Mouse (Mus musculus) Patski (cell line): ENCODE measurements around the gene Gpr137. TPM values are rescaled to one million over a fixed set of nuclear protein-coding genes. Genes with fewer than 3 reads are reported as not detected.
A peak's percentile ranks its signal among the peaks of the same experiment; 100 is the strongest.
"Not testable (repeated sequence)": the region's sequence is repeated elsewhere in the genome, so short reads cannot be mapped to it uniquely, and the experiment has no call there.

Source experiments
- ATAC-seq: fragments of 100-300 bp; one replicate; pipeline ENCODE4 v1.8.0; 2021
- CTCF ChIA-PET: fragments of 350-600 bp; sonication (Branson Sonifier 250); formaldehyde crosslinking; loops from one replicate; lab custom pipeline; 2022; ENCODE audit warnings: inconsistent platforms; lab: Charles Lee
- POLR2A ChIA-PET: fragments of 350-600 bp; sonication (Branson Sonifier 250); formaldehyde crosslinking; loops from one replicate; lab custom pipeline; 2022; ENCODE audit warnings: antibody characterized with exemption, inconsistent platforms; lab: Charles Lee
- DNase-seq: peaks from one replicate; pipeline ENCODE4 v3.0.0-alpha.2; 2011; ENCODE audit warnings: low read depth, low spot score
- H3K27me3 ChIP-seq: fragments of 371-371 bp; one replicate; pipeline ENCODE4 v1.5.1; 2021
- CTCF ChIP-seq: fragments of 100-300 bp; IDR thresholded peaks from one replicate; pipeline ENCODE4 v1.5.1; 2021
- in situ Hi-C: fragments of 300-500 bp; cut with MboI; formaldehyde crosslinking; loops from 3 replicates; pipeline ENCODE4 v1.11.1; 2018; ENCODE audit warnings: low pct_unique_long_range_greater_than_20kb, mixed read lengths
- polyA plus RNA-seq: library from polyadenylated mRNA; unstranded; gene quantifications from one replicate; pipeline ENCODE4 v1.2.3, GENCODE M21; 2021

Gene Gpr137
- polyA plus RNA-seq, 1 experiment from 2014 or later: 73.0 TPM

DNA sequence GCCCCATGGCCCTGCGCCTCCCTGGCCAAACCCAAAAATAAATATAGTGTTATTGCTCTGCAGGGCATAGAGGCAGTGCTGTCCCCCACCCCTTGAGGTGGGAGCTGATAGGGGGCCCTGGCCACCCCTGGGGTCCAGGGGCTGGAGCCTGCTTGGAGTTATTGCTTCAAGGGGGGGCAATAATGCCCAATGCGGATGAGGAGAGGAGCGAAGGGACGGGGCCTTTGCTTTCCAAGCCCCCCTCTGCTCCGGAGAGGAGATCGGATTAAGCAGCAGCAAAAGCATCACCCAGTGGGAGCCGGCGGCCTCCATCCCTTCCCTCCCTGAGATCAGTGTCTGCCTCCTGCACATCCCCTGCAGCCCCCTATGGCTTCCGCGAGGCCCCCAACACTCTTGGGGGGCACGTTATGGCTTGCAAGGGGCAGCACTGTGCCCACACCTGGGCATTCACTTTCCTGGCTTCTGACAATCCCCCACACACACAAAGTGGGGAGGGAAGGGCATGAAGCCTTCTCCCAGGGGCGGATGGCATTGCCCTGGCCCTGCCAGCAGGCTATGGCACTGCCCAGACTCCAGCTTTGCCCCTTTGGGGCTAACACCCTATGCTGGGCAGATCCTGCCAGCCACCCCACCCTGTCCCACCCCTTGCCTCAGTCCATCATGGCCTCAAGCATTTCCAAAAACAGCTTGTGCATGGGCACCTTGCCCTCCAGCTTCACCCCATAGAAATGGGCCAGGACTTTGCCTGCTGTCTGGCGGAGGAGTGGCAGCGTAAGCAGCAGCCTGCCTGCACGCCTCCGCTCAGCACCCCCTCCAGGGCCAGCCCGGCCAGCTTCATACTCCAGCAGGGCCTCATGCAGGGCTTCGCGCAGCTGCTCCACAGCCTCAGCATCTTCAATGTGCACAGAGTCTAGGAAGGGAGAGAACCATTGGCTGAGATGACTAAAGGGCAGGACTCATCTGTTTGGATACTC lies 30.9 kb downstream of the Gpr137 start:
- CTCF ChIA-PET: no interaction called here
- TF ChIP-seq CTCF: no peak
- no peaks in the 10 kb centered on the region for H3K27me3 ChIP-seq
- in situ Hi-C loops: no loop called here
- ATAC-seq: no peak
- POLR2A ChIA-PET: interaction anchor here (3.1 kb wide), 1 partner anchor 9 kb away, joined by 17 read pairs; the partner anchor contains the start of gene Esrra
- no peak for DNase-seq

DNA sequence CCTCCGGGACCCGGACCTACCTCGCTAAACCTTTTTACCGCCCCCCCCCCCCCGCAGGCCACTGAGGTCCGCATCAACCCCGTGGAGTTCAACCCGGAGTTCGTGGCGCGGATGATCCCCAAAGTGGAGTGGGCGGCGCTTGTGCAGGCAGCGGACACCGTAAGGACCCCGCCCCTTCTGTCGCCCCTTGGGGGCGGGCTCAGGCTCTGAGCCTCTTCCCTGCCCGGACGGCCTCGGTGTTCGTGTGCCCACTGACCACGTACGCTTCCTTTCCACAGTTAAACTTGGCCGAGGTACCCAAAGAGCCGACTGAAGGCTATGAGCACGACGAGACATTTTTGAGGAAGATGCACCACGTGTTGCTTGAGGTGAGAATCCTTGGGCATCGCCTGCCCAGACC lies 32.0 kb downstream of the Gpr137 start:
- H3K27me3 ChIP-seq, CTCF ChIA-PET, in situ Hi-C loops, DNase-seq: not testable (repeated sequence)
- POLR2A ChIA-PET: interaction anchor here (0.9 to 3.1 kb wide), 3 partner anchors 10 to 31 kb away, joined by 3 to 17 read pairs (median 7); partner anchors contain the start of genes Bad, Esrra and Gpr137
- peak; percentile 10 for ATAC-seq

DNA sequence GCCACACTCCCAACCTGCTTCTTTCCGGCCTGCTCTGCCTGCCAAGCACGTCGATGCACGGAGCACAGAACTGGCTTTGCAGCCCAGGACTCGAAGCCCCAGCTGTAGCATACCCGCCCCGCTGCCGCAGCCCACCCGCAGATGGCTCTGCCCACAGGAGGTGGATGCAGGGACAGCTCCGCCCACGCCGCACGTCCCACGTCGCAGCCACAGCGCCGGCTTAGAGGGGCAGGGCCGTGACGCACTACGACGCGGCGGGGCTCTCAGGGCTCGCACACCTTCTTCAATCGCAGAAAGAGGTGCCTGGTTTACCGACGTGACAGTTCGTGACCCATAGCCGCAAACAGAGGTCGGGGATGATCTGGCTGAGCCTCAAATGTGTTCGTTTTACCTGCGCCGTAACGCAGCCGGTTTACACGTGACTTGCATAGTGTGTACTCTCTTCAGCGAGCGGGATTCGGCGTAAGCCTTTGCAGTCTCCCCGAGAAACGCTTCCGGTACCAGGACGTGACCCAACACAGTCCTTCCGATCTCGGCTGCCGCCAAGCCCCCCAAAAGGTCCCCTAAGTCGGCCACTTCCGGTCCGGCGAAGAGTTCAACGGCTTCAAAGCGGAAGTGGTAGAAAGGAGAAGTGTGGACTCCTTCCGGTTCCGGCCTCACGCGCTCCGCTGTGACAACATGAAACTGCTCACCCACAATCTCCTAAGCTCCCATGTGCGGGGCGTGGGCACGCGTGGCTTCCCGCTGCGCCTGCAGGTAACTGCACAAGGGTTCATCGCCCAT lies 32.6 kb downstream of the Gpr137 start, which contains the start of the genes Trmt112 and Prdx5:
Gene Trmt112, plus strand, starts transcription at position 192 of the 783 bp plus-strand sequence.
Gene Prdx5, minus strand, starts transcription at position 600 of the 783 bp plus-strand sequence.
- H3K27me3 ChIP-seq: no peaks in the 10 kb centered on the region
- in situ Hi-C loops: no loop called here
- CTCF ChIA-PET: interaction anchor here (1.1 to 2.6 kb wide), 2 partner anchors 30 to 38 kb away, joined by 3 to 11 read pairs; no protein-coding TSS in a partner anchor
- no peak for TF ChIP-seq CTCF
- POLR2A ChIA-PET: interaction anchor here (0.7 to 3.1 kb wide), 9 partner anchors 10 to 65 kb away, joined by 3 to 17 read pairs (median 3); partner anchors contain the start of genes Bad, Ccdc88b, Esrra and Gpr137
- DNase-seq: peak; percentile 48
- peak; percentile 78 for ATAC-seq

DNA sequence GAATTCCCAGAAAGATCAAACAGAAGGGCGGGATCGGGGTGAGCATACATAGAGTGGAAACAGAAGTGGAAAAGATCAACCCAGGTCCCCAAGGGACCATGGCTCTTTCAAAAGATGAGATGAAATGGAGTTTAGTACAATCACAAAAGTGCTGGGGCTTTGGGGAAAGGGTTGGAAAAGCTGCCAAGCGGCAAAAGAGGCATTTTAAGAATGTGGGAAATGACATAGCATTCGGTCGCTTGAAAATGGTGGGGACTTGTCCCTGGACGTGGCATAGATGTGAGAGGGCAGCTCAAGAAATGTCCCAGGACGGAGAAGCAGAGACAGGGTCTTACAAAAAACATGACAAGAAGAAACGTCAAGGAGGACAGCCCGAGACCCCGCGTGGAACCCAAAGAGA lies 33.3 kb downstream of the Gpr137 start:
- ChIA-PET POLR2A (interaction anchor here (0.6 to 1.3 kb wide), 8 partner anchors 11 to 327 kb away, joined by 3 to 7 read pairs (median 4); partner anchors contain the start of genes Bad, Ccdc88b, Gpr137 and Ppp1r14b), CTCF (interaction anchor here (1.1 to 2.6 kb wide), 2 partner anchors 30 to 37 kb away, joined by 3 to 11 read pairs; no protein-coding TSS in a partner anchor)
- TF ChIP-seq CTCF: no peak
- no peaks in the 10 kb centered on the region for H3K27me3 ChIP-seq
- in situ Hi-C loops: no loop called here
- no peak for DNase-seq
- ATAC-seq: no peak

DNA sequence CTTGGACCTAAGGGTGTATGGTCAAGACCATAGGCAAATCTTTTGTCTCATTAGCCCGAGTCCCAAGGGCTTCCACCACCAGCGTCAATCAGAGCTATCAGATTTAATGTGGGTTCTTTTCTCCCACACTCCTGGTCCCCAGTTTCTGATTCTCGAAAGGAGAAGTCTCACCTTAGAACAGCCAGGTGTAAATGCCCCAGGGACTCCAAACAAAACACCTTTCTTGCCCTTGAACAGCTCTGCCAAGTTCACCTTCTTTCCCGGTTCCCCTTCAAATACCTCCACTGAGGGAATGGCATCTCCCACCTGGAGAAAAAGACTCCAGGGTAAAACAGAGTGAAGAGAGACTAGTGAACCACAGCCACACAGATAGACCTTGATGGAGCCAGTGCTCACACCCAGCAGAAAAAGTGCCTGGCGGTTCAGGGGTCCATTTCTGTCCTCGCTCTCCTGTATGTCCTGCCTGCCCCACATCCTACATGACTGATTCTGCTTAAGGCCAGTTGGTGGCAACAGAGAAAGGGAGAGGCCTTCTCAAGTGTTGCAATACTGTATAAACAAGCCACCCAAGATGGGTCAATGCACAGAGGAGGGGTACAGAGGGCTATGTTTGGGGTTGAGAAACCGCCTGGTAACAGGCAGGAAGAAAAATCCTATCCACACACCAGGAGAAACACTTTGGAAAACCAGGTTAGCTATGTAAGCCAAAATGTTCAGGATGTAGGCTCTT lies 34.3 kb downstream of the Gpr137 start:
- in situ Hi-C loops: no loop called here
- DNase-seq (no peak), ATAC-seq (no peak)
- no peaks in the 10 kb centered on the region for H3K27me3 ChIP-seq
- CTCF ChIA-PET: interaction anchor here (2.6 kb wide), 1 partner anchor 36 kb away, joined by 11 read pairs; no protein-coding TSS in a partner anchor
- TF ChIP-seq CTCF: no peak
- POLR2A ChIA-PET: interaction anchor here (1.0 to 1.3 kb wide), 4 partner anchors 9 to 43 kb away, joined by 3 read pairs; no protein-coding TSS in a partner anchor

DNA sequence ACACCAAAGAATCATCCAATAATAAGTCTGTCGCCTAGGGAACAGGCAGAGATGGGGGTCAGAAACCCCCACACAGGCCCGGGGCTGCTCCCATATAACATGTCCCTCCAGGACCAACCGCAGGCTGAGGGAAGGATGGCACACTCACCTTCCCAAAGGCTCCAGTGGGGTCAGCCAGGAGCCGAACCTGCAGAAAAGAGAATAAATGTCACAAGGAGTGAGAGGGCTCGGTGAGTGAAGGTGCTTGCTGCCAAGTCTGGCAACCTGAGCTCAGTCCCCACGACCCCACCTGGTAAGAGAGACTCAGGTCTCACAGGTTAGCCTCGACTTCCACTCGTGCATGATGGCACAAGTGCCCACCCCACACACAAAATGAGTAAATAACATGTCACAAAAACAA lies 35.2 kb downstream of the Gpr137 start:
- ChIA-PET POLR2A (interaction anchor here (1.2 kb wide), 1 partner anchor 8 kb away, joined by 3 read pairs; no protein-coding TSS in a partner anchor), CTCF (interaction anchor here (2.6 kb wide), 1 partner anchor 35 kb away, joined by 11 read pairs; no protein-coding TSS in a partner anchor)
- DNase-seq: no peak
- TF ChIP-seq CTCF: no peak
- H3K27me3 ChIP-seq: no peaks in the 10 kb centered on the region
- no peak for ATAC-seq
- in situ Hi-C loops: no loop called here

DNA sequence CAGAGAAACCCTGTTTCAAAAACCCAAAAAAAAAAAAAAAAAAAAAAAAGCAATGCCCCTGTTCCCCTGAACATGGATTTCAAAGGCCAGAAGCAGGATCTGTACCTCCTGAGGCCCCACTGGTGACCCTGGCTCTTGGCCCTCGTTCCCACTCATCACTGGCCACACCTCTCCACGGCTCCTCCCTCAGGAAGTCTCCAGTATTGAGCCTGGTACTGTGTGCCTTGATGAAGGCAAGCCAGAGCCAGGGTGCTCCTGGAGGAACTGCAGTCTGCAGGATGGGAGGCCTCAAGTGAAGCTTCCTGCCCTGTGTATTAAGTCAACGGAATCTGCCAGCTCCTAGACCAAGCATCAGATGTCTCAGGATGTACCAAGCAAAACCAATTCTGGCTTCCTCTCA lies 36.1 kb downstream of the Gpr137 start:
- TF ChIP-seq CTCF: no peak
- no peak for DNase-seq
- no peaks in the 10 kb centered on the region for H3K27me3 ChIP-seq
- CTCF ChIA-PET: interaction anchor here (1.1 to 1.7 kb wide), 3 partner anchors 9 to 35 kb away, joined by 3 to 6 read pairs (median 4); no protein-coding TSS in a partner anchor
- POLR2A ChIA-PET: no interaction called here
- no peak for ATAC-seq
- in situ Hi-C loops: no loop called here

DNA sequence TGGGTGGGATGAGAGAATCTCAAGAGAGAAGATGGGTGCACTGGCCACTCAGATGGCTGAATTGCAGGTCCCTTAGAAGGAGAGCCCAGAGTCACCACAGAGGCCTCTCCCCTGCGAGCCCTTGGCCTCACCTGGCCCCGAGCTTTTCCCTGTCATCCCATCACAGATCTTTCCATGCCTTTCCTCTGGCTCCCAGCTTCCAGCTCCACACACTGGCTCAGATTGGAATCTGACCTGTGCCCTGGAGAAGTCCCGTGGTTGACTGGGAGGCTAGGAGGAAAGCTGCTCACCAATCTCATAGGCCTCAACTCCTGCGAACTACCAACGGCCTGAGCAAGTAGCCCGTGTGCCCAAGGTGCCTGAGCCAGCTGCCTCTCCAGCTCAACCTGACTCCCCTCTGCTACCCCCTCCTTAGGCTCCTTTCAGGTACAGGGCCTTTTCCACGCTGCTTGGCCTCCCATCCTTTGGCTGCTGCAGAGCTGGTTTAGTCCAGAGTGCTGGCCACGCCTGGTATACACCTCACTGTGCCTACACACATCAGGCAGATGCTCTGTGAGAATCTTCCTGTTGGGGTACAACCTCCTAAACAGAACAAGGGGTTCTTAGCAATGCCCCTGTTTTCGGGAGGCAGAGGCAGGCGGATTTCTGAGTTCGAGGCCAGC lies 36.7 kb downstream of the Gpr137 start:
- H3K27me3 ChIP-seq: no peaks in the 10 kb centered on the region
- ChIA-PET CTCF (interaction anchor here (1.1 to 1.7 kb wide), 3 partner anchors 8 to 35 kb away, joined by 3 to 6 read pairs (median 4); no protein-coding TSS in a partner anchor), POLR2A (no interaction called here)
- no peak for TF ChIP-seq CTCF
- no peak for ATAC-seq
- DNase-seq: no peak
- in situ Hi-C loops: no loop called here

DNA sequence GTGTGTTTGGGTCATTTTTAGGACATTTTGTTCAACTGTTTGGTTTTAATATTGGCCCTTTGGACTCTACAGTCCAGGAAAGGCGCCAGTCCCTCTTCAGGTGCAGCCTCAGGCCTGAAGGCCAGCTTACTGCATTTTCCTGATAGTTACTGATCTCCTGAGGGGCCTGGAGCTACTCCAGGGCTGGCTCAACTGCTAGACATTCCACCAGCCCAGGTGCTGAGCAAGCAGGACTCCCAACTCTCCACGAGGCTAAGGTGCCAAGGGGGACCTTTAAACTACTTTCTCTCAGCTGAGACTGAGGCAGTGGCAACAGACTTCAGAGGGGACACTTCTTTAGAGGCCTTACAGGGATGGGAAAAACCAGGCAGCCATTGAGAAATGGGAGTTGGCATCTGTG lies 37.4 kb downstream of the Gpr137 start:
- in situ Hi-C loops: no loop called here

More for the DNA sequence above, 37.4 kb downstream of the Gpr137 start:
- no peak for TF ChIP-seq CTCF
- ATAC-seq (no peak), DNase-seq (no peak)
- CTCF ChIA-PET: no interaction called here
- POLR2A ChIA-PET: no interaction called here
- no peaks in the 10 kb centered on the region for H3K27me3 ChIP-seq
